Mouse (Mus musculus): ENCODE measurements around the gene Ms4a13. TPM values are rescaled to one million over a fixed set of nuclear protein-coding genes. Genes with fewer than 3 reads are reported as not detected.

The Ms4a13 gene
- not detected in 2 replicates for total RNA-seq (2012; rRNA removed)

DNA sequence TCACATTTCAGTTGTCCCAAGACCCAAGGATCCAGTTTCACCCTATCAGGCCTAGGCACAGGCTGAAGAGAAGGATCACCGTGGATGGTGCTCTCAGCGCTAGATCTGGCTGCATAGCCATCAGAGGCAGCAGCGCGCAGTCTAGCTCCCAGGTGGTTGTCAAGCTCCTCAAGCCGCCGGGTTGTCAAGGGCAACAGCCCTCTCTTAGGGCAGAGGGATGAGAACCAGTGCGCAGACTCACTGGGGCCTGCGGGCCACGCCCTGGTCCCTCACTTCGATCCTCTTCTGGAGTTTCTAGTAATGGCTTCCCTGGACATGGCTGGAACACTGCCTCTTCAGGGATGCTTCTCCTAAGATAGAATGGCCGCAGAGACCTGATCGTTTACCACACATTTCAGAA is at the start of gene Ms4a13:
Gene Ms4a13 (minus strand): TSS at position 192 of the 400 bp plus-strand sequence.
- DNase-seq (ENCODE audit: low read depth, low spot score): peak; percentile 42
- H3K9ac ChIP-seq (ENCODE audit: insufficient read depth, low read depth, low read length, poor library complexity, severe bottlenecking): no peak within 1 kb of the TSS
- H3K9me3 ChIP-seq (ENCODE audit: control insufficient read depth, insufficient read depth, low read depth, low read length): no peaks in the 10 kb centered on the region
- H3K36me3 ChIP-seq (ENCODE audit: control insufficient read depth, insufficient read depth, low read length, poor library complexity, severe bottlenecking): no peaks in the 10 kb centered on the region
- peaks cover 0 to 2% of the 10 kb centered on the region in 2 experiments; a peak in 1 of 4 replicates for H3K4me1 ChIP-seq (ENCODE audit: control insufficient read depth in 2 of 2, insufficient read depth in 2 of 2, low read length in 2 of 2, poor library complexity in 1 of 2)
- no peak within 1 kb of the TSS for H3K4me3 ChIP-seq (ENCODE audit: insufficient read depth in 1 of 2, low read depth in 1 of 2, low read length in 2 of 2, poor library complexity in 1 of 2, severe bottlenecking in 1 of 2)
- peak within 1 kb of the TSS; percentile 40; the same call in 1 of the 2 replicates for H3K27ac ChIP-seq (ENCODE audit: insufficient read depth, low read depth, low read length, poor library complexity, severe bottlenecking)
- in situ Hi-C loops (cut with MboI; ENCODE audit: low sequenced_read_pairs in 2 of 2, unreplicated experiment in 2 of 2): no loop called here
- TF ChIP-seq MAFK (IDR thresholded peaks at IDR 0.05; ENCODE audit: insufficient read depth, low read depth, low read length): no peak
- TF ChIP-seq ZC3H11A (IDR thresholded peaks at IDR 0.05; ENCODE audit: borderline replicate concordance, low read depth, low read length): no peak
- TF ChIP-seq ZNF384 (IDR thresholded peaks at IDR 0.05; ENCODE audit: low read depth, low read length): no peak
- no peak for TF ChIP-seq CHD2 (IDR thresholded peaks at IDR 0.05; ENCODE audit: low read depth, low read length)
- TF ChIP-seq HCFC1 (IDR thresholded peaks at IDR 0.05; ENCODE audit: borderline replicate concordance, insufficient read depth, low read length): no peak

DNA sequence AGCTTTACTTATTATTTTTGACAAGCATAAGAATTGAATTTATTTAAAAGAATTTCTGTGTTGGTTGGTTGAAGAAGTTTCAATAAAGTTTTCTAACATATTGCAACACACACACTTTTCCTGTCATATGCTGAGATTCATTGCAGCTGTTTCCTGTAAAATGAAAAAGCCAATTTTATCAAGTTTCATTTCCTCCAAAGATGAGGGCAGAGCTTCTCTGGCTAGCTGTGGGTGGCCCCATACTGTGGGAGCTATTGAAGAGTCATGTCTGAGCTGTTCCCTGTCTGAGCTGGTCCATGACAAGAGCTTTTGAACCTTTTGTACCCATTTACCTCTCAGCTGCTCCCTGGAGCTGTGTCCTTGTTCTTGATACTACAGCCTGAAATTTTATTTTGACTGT is 47.7 kb upstream of the Ms4a13 start:
- Histone ChIP-seq H3K9ac (ENCODE audit: insufficient read depth, low read depth, low read length, poor library complexity, severe bottlenecking) (no peak overlapping the region), H3K27ac (ENCODE audit: insufficient read depth, low read depth, low read length, poor library complexity, severe bottlenecking) (no peak overlapping the region), H3K9me3 (ENCODE audit: control insufficient read depth, insufficient read depth, low read depth, low read length) (no peaks in the 10 kb centered on the region), H3K36me3 (ENCODE audit: control insufficient read depth, insufficient read depth, low read length, poor library complexity, severe bottlenecking) (no peaks in the 10 kb centered on the region), H3K4me1 (ENCODE audit: control insufficient read depth in 2 of 2, insufficient read depth in 2 of 2, low read length in 2 of 2, poor library complexity in 1 of 2) (no peaks in the 10 kb centered on the region; a peak in 1 of 4 replicates), H3K4me3 (ENCODE audit: insufficient read depth in 1 of 2, low read depth in 1 of 2, low read length in 2 of 2, poor library complexity in 1 of 2, severe bottlenecking in 1 of 2) (no peak overlapping the region)
- DNase-seq (ENCODE audit: low read depth, low spot score): no peak
- TF ChIP-seq ZNF384 (IDR thresholded peaks at IDR 0.05; ENCODE audit: low read depth, low read length) (no peak), MAFK (IDR thresholded peaks at IDR 0.05; ENCODE audit: insufficient read depth, low read depth, low read length) (no peak), ZC3H11A (IDR thresholded peaks at IDR 0.05; ENCODE audit: borderline replicate concordance, low read depth, low read length) (no peak), HCFC1 (IDR thresholded peaks at IDR 0.05; ENCODE audit: borderline replicate concordance, insufficient read depth, low read length) (no peak), CHD2 (IDR thresholded peaks at IDR 0.05; ENCODE audit: low read depth, low read length) (no peak)
- in situ Hi-C loops (cut with MboI; ENCODE audit: low sequenced_read_pairs in 2 of 2, unreplicated experiment in 2 of 2): no loop called here

DNA sequence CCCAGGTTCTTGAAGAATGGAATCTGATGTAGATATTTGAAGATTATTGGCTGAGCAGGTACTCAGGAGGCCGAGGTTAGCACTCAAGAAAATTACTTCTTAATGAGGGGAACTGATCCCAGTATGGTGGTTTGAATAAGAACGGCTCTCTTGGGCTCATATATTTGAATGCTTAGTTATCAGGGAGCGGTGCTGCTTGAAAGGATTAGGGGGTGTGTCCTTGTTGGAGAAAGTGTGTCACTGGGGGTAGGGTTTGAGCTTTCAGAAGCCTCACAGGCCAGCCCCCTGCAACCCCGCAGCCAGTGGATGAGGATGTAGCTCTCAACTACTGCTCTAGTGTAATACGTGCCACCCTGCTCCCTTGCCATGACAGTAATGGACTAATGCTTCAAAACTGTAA is 46.0 kb upstream of the Ms4a13 start:
- no peak overlapping the region for H3K27ac ChIP-seq (ENCODE audit: insufficient read depth, low read depth, low read length, poor library complexity, severe bottlenecking)
- in situ Hi-C loops (cut with MboI; ENCODE audit: low sequenced_read_pairs in 2 of 2, unreplicated experiment in 2 of 2): no loop called here
- no peak for DNase-seq (ENCODE audit: low read depth, low spot score)
- no peaks in the 10 kb centered on the region for H3K9me3 ChIP-seq (ENCODE audit: control insufficient read depth, insufficient read depth, low read depth, low read length)
- H3K4me1 ChIP-seq (ENCODE audit: control insufficient read depth in 2 of 2, insufficient read depth in 2 of 2, low read length in 2 of 2, poor library complexity in 1 of 2): no peaks in the 10 kb centered on the region; a peak in 1 of 4 replicates
- no peak overlapping the region for H3K4me3 ChIP-seq (ENCODE audit: insufficient read depth in 1 of 2, low read depth in 1 of 2, low read length in 2 of 2, poor library complexity in 1 of 2, severe bottlenecking in 1 of 2)
- H3K36me3 ChIP-seq (ENCODE audit: control insufficient read depth, insufficient read depth, low read length, poor library complexity, severe bottlenecking): no peaks in the 10 kb centered on the region
- no peak overlapping the region for H3K9ac ChIP-seq (ENCODE audit: insufficient read depth, low read depth, low read length, poor library complexity, severe bottlenecking)
- TF ChIP-seq ZNF384 (IDR thresholded peaks at IDR 0.05; ENCODE audit: low read depth, low read length) (no peak), CHD2 (IDR thresholded peaks at IDR 0.05; ENCODE audit: low read depth, low read length) (no peak), MAFK (IDR thresholded peaks at IDR 0.05; ENCODE audit: insufficient read depth, low read depth, low read length) (no peak), ZC3H11A (IDR thresholded peaks at IDR 0.05; ENCODE audit: borderline replicate concordance, low read depth, low read length) (no peak), HCFC1 (IDR thresholded peaks at IDR 0.05; ENCODE audit: borderline replicate concordance, insufficient read depth, low read length) (no peak)

DNA sequence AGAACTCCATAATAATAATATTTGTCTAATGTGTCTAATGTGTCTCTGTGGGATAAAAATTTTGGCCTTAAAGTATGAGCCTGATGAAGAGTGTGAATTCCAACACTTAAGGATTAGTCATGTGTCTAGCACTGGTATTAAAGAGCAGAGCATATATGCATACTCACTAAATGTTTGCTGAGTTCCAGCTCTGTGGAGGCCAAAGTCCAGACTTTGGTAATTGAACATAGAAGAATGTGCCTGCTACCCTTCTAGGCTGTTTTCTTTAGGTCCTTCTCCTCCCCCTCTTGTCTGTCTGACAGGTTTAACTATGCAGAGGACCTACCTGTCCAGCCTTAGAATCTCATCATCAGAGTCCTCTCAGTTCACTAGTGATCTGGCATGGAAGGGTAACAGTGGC is 39.3 kb upstream of the Ms4a13 start:
- H3K9me3 ChIP-seq (ENCODE audit: control insufficient read depth, insufficient read depth, low read depth, low read length): no peaks in the 10 kb centered on the region
- no peak overlapping the region for H3K9ac ChIP-seq (ENCODE audit: insufficient read depth, low read depth, low read length, poor library complexity, severe bottlenecking)
- in situ Hi-C loops (cut with MboI; ENCODE audit: low sequenced_read_pairs in 2 of 2, unreplicated experiment in 2 of 2): no loop called here
- H3K36me3 ChIP-seq (ENCODE audit: control insufficient read depth, insufficient read depth, low read length, poor library complexity, severe bottlenecking): no peaks in the 10 kb centered on the region
- DNase-seq (ENCODE audit: low read depth, low spot score): no peak
- TF ChIP-seq MAFK (IDR thresholded peaks at IDR 0.05; ENCODE audit: insufficient read depth, low read depth, low read length): no peak
- TF ChIP-seq ZC3H11A (IDR thresholded peaks at IDR 0.05; ENCODE audit: borderline replicate concordance, low read depth, low read length): no peak
- no peak for TF ChIP-seq HCFC1 (IDR thresholded peaks at IDR 0.05; ENCODE audit: borderline replicate concordance, insufficient read depth, low read length)
- no peak for TF ChIP-seq ZNF384 (IDR thresholded peaks at IDR 0.05; ENCODE audit: low read depth, low read length)
- no peak for TF ChIP-seq CHD2 (IDR thresholded peaks at IDR 0.05; ENCODE audit: low read depth, low read length)
- H3K27ac ChIP-seq (ENCODE audit: insufficient read depth, low read depth, low read length, poor library complexity, severe bottlenecking): no peak overlapping the region
- H3K4me3 ChIP-seq (ENCODE audit: insufficient read depth in 1 of 2, low read depth in 1 of 2, low read length in 2 of 2, poor library complexity in 1 of 2, severe bottlenecking in 1 of 2): no peak overlapping the region
- no peaks in the 10 kb centered on the region for H3K4me1 ChIP-seq (ENCODE audit: control insufficient read depth in 2 of 2, insufficient read depth in 2 of 2, low read length in 2 of 2, poor library complexity in 1 of 2)

Data from ES-E14 (cell line).